Mouse (Mus musculus) bone marrow, adult 2 months (tissue): ENCODE measurements around the gene Susd6. TPM values are rescaled to one million over a fixed set of nuclear protein-coding genes. Genes with fewer than 3 reads are reported as not detected.

Experiments
- H3K27ac ChIP-seq: fragments of 200-500 bp; 2 replicates; pipeline ENCODE4 v1.5.1; 2012; ENCODE audit warnings: low read depth, mild to moderate bottlenecking, control low read depth, inconsistent platforms, low read length; ENCODE audit not compliant: control insufficient read depth, poor library complexity, insufficient read depth
- H3K4me1 ChIP-seq: fragments of 200-500 bp; 2 replicates; pipeline ENCODE4 v1.6.1; 2011; ENCODE audit warnings: low read length; ENCODE audit not compliant: control insufficient read depth, insufficient read depth
- H3K4me3 ChIP-seq: fragments of 200-500 bp; replicated peaks from 2 replicates; pipeline ENCODE3; 2011; ENCODE audit warnings: mild to moderate bottlenecking, low read depth, low read length, control low read depth; ENCODE audit not compliant: control insufficient read depth
- CTCF ChIP-seq: fragments of 200-500 bp; IDR thresholded peaks from 2 replicates; pipeline ENCODE4 v1.5.1; 2011; ENCODE audit warnings: low read length, control low read depth; ENCODE audit not compliant: control insufficient read depth, insufficient read depth
- POLR2A ChIP-seq: fragments of 200-500 bp; IDR thresholded peaks from 2 replicates; pipeline ENCODE4 v1.6.1; 2011; ENCODE audit warnings: low read depth, mild to moderate bottlenecking, control low read depth, low read length, borderline replicate concordance; ENCODE audit not compliant: control insufficient read depth
- WGBS: fragments of 180-500 bp; shearing (Covaris S2); methylation state at CpG from one replicate; pipeline ENCODE4 v1.1.7; 2018; 5-methylcytosine and 5-hydroxymethylcytosine counted together
- polyA plus RNA-seq: library from polyadenylated mRNA; stranded (reverse); fragments of >200 nt; gene quantifications from 2 replicates; pipeline ENCODE4 v1.2.4, GENCODE M21; 2011; ENCODE audit warnings: low replicate concordance; ENCODE audit not compliant: missing spikeins, insufficient read depth, insufficient read length

Susd6 gene
- polyA plus RNA-seq, 1 experiment = 17.3 TPM

- H3K4me1 ChIP-seq = peaks cover 5% of the 10 kb centered on the region
- no peak overlapping the region for H3K27ac ChIP-seq
- TF ChIP-seq POLR2A (no peak), CTCF (no peak)
- no peak overlapping the region for H3K4me3 ChIP-seq
- WGBS = 1% methylated on average over 2 of the region's 2 CpGs
Measured at GRCm38 (mm10) chr12:80833541-80833940, 43.2 kb downstream of the Susd6 start.

GRCm38 (mm10) chr12:80834156-80834900 is 44.0 kb downstream of the Susd6 start:
- H3K27ac ChIP-seq = no peak overlapping the region
- peaks cover 5% of the 10 kb centered on the region for H3K4me1 ChIP-seq
- WGBS = 43% methylated on average over 3 of the region's 3 CpGs
- TF ChIP-seq POLR2A = no peak
- TF ChIP-seq CTCF = no peak
- H3K4me3 ChIP-seq = no peak overlapping the region

GRCm38 (mm10) chr12:80834901-80835570 is 44.7 kb downstream of the Susd6 start:
- 43% methylated on average over 8 of the region's 8 CpGs for WGBS
- H3K4me1 ChIP-seq = peaks cover 6% of the 10 kb centered on the region
- no peak overlapping the region for H3K27ac ChIP-seq
- no peak for TF ChIP-seq POLR2A
- no peak for TF ChIP-seq CTCF
- H3K4me3 ChIP-seq = no peak overlapping the region

DNA sequence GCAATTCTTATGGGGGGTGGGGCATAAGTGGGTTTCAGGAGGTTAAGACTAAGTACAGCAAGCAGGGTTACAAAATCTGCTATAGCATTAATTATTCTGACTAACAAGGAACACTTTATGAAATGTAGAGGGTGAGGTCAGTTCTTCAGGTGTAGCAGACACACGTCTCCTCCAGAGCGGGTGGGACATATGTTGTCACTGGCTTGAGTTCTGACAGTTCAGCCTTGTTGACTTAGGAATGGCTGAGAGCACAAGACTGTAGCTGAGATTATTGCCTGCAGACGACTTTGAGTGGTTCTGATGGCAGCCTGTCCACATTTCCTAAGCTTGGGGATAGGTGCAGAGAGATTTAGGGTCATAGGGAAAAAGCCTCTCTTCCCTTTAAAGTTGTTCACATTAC is 47.3 kb downstream of the Susd6 start:
- WGBS = 73% methylated on average over 3 of the region's 3 CpGs
- TF ChIP-seq CTCF (no peak), POLR2A (no peak)
- Histone ChIP-seq H3K27ac (no peak overlapping the region), H3K4me3 (no peak overlapping the region), H3K4me1 (peaks cover 9% of the 10 kb centered on the region)

- TF ChIP-seq POLR2A (no peak), CTCF (no peak)
- H3K4me3 ChIP-seq = no peak overlapping the region
- peaks cover 8% of the 10 kb centered on the region for H3K4me1 ChIP-seq
- H3K27ac ChIP-seq = no peak overlapping the region
Measured at GRCm38 (mm10) chr12:80838271-80838670, 48.0 kb downstream of the Susd6 start.

DNA sequence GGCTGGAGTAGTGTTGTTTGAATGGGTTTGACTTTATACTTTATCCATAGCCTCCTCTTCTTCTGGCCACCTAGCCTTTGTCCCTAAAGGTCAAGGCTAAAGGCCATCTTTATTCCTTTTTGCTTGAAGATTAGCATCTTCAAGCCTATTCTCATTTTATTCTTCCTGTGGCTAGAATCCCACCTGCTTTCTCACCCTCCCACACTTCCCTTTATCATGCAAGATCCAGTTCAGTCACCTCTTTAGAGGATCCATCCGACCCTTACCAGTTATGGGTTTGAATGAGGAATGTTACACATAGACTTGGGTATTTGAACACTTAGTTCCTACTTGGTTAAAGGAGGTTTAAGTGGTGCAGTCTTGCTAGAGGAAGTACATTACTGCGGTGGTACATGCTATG is 48.5 kb downstream of the Susd6 start:
- Histone ChIP-seq H3K27ac (no peak overlapping the region), H3K4me1 (peaks cover 7% of the 10 kb centered on the region; the same call in 1 of the 2 replicates), H3K4me3 (no peak overlapping the region)
- 19% methylated on average over 2 of the region's 2 CpGs for WGBS
- no peak for TF ChIP-seq POLR2A
- TF ChIP-seq CTCF = no peak

GRCm38 (mm10) chr12:80839631-80840030 is 49.3 kb downstream of the Susd6 start:
- Histone ChIP-seq H3K4me3 (no peak overlapping the region), H3K4me1 (peaks cover 6% of the 10 kb centered on the region; the same call in 1 of the 2 replicates), H3K27ac (no peak overlapping the region)
- TF ChIP-seq CTCF (no peak), POLR2A (no peak)
- 27% methylated on average over 2 of the region's 2 CpGs for WGBS

GRCm38 (mm10) chr12:80841618-80842017 is 51.3 kb downstream of the Susd6 start:
- Histone ChIP-seq H3K4me3 (no peak overlapping the region), H3K27ac (no peak overlapping the region), H3K4me1 (peaks cover 6% of the 10 kb centered on the region; the same call in 1 of the 2 replicates)
- no peak for TF ChIP-seq CTCF
- no peak for TF ChIP-seq POLR2A
- WGBS = 85% methylated on average over 1 of the region's 1 CpGs
